ENCODE assay signal across 8 mouse cellular contexts in genomic region chr4:143238241-143239031, GRCm38 (mm10). TPM values are rescaled to one million over a fixed set of nuclear protein-coding genes. Genes with fewer than 3 reads are reported as not detected.
DNase-seq lines count a peak whose midpoint lies in the region; ATAC-seq and TF ChIP-seq lines count a peak whose summit lies in the region.

No protein-coding gene starts in this region.

- 30% methylated on average over 23 of the region's 23 CpGs for WGBS in midbrain, embryonic 10.5 days
- WGBS in midbrain, embryonic 13.5 days = 31% methylated on average over 23 of the region's 23 CpGs
- WGBS in embryonic facial prominence, embryonic 13.5 days = 21% methylated on average over 23 of the region's 23 CpGs
- WGBS in limb, embryonic 14.5 days = 16% methylated on average over 23 of the region's 23 CpGs
- 26% methylated on average over 23 of the region's 23 CpGs for WGBS in midbrain, postnatal 0 days

- no peak overlapping the region for H3K4me2 ChIP-seq in midbrain, embryonic 13.5 days (replicated peaks)
- H3K4me2 ChIP-seq in embryonic facial prominence, embryonic 13.5 days = peak overlapping the region; percentile 28
- H3K4me2 ChIP-seq in limb, embryonic 14.5 days (replicated peaks; ENCODE audit: low read depth, low read length, severe bottlenecking) = no peak overlapping the region; the same call in 1 of the 2 replicates
- no peak overlapping the region for H3K4me2 ChIP-seq in midbrain, postnatal 0 days (ENCODE audit: low read depth, low read length, poor library complexity, severe bottlenecking)

- no peak overlapping the region for H3K27ac ChIP-seq in midbrain, embryonic 10.5 days (replicated peaks)
- no peak overlapping the region for H3K27ac ChIP-seq in midbrain, embryonic 13.5 days
- no peak overlapping the region for H3K27ac ChIP-seq in embryonic facial prominence, embryonic 13.5 days
- H3K27ac ChIP-seq in limb, embryonic 14.5 days (replicated peaks; ENCODE audit: low read depth, low read length) = no peak overlapping the region
- H3K27ac ChIP-seq in midbrain, postnatal 0 days (ENCODE audit: low read depth, low read length) = no peak overlapping the region

- no peak overlapping the region for H3K9ac ChIP-seq in midbrain, embryonic 13.5 days (replicated peaks)
- H3K9ac ChIP-seq in embryonic facial prominence, embryonic 13.5 days = no peak overlapping the region
- no peak overlapping the region for H3K9ac ChIP-seq in limb, embryonic 14.5 days (ENCODE audit: low read depth, low read length, severe bottlenecking)
- H3K9ac ChIP-seq in midbrain, postnatal 0 days (replicated peaks; ENCODE audit: low read length, poor library complexity, severe bottlenecking) = no peak overlapping the region

- no peak overlapping the region for H3K4me3 ChIP-seq in midbrain, embryonic 10.5 days
- H3K4me3 ChIP-seq in midbrain, embryonic 13.5 days (replicated peaks) = no peak overlapping the region
- H3K4me3 ChIP-seq in embryonic facial prominence, embryonic 13.5 days = no peak overlapping the region
- no peak overlapping the region for H3K4me3 ChIP-seq in limb, embryonic 14.5 days (replicated peaks; ENCODE audit: low read length)
- no peak overlapping the region for H3K4me3 ChIP-seq in midbrain, postnatal 0 days (ENCODE audit: low read depth, low read length)

- peak; percentile 89 for TF ChIP-seq CTCF in midbrain, postnatal 0 days (IDR thresholded peaks at IDR 0.05)

- TF ChIP-seq POLR2A in limb, embryonic 14.5 days (IDR thresholded peaks at IDR 0.05; ENCODE audit: borderline replicate concordance, extremely low read depth, insufficient read depth, insufficient read length) = no peak

- H3K27me3 ChIP-seq in midbrain, embryonic 10.5 days (ENCODE audit: low read depth, poor library complexity, severe bottlenecking) = no peaks in the 10 kb centered on the region
- no peaks in the 10 kb centered on the region for H3K27me3 ChIP-seq in midbrain, embryonic 13.5 days
- no peaks in the 10 kb centered on the region for H3K27me3 ChIP-seq in embryonic facial prominence, embryonic 13.5 days
- H3K27me3 ChIP-seq in limb, embryonic 14.5 days (ENCODE audit: control insufficient read depth, insufficient read depth, low read length) = no peaks in the 10 kb centered on the region
- no peaks in the 10 kb centered on the region for H3K27me3 ChIP-seq in midbrain, postnatal 0 days (ENCODE audit: insufficient read depth, low read length)

- no peaks in the 10 kb centered on the region for H3K36me3 ChIP-seq in midbrain, embryonic 10.5 days
- H3K36me3 ChIP-seq in midbrain, embryonic 13.5 days = no peaks in the 10 kb centered on the region
- no peaks in the 10 kb centered on the region for H3K36me3 ChIP-seq in embryonic facial prominence, embryonic 13.5 days
- no peaks in the 10 kb centered on the region for H3K36me3 ChIP-seq in limb, embryonic 14.5 days (ENCODE audit: control insufficient read depth, insufficient read depth, low read length)
- no peaks in the 10 kb centered on the region for H3K36me3 ChIP-seq in midbrain, postnatal 0 days (ENCODE audit: insufficient read depth, low read length)

- peaks cover 7% of the 10 kb centered on the region for H3K9me3 ChIP-seq in midbrain, embryonic 10.5 days (replicated peaks)
- no peaks in the 10 kb centered on the region for H3K9me3 ChIP-seq in midbrain, embryonic 13.5 days
- H3K9me3 ChIP-seq in embryonic facial prominence, embryonic 13.5 days = peaks cover 9% of the 10 kb centered on the region; the same call in 1 of the 2 replicates
- peaks cover 4% of the 10 kb centered on the region; the same call in 1 of the 2 replicates for H3K9me3 ChIP-seq in limb, embryonic 14.5 days (ENCODE audit: control insufficient read depth, low read length)
- H3K9me3 ChIP-seq in midbrain, postnatal 0 days (ENCODE audit: low read length) = no peaks in the 10 kb centered on the region

- ATAC-seq in midbrain, embryonic 13.5 days = no peak
- ATAC-seq in embryonic facial prominence, embryonic 13.5 days (ENCODE audit: insufficient number of reproducible peaks, insufficient read depth, low FRiP score, low TSS enrichment, low read depth) = no peak
- ATAC-seq in limb, embryonic 14.5 days (ENCODE audit: low FRiP score, low read depth) = no peak
- ATAC-seq in midbrain, postnatal 0 days (ENCODE audit: low FRiP score) = no peak

- peaks cover 5% of the 10 kb centered on the region for H3K4me1 ChIP-seq in midbrain, embryonic 10.5 days
- 0 out of 2 replicates have a peak, but pooled peaks cover 2% of the 10 kb centered on the region for H3K4me1 ChIP-seq in midbrain, embryonic 13.5 days (replicated peaks)
- H3K4me1 ChIP-seq in embryonic facial prominence, embryonic 13.5 days = no peaks in the 10 kb centered on the region
- H3K4me1 ChIP-seq in limb, embryonic 14.5 days (ENCODE audit: control insufficient read depth, insufficient read depth, low read length) = no peaks in the 10 kb centered on the region
- no peaks in the 10 kb centered on the region for H3K4me1 ChIP-seq in midbrain, postnatal 0 days (ENCODE audit: insufficient read depth, low read length)

- peak; percentile 53 for DNase-seq in midbrain, embryonic 10.5 days (ENCODE audit: low spot score)
- DNase-seq in adrenal gland, postnatal 10 days = peak; percentile 70
- DNase-seq in induced T-regulatory cell, adult 2 months (ENCODE audit: low read depth) = peak; percentile 79
- peak; percentile 65 for DNase-seq in limb, embryonic 14.5 days (ENCODE audit: low spot score)
- peak; percentile 63 for DNase-seq in midbrain, postnatal 0 days (ENCODE audit: low spot score)
- DNase-seq in thymus, postnatal 10 days (ENCODE audit: low spot score in 2 of 2) = peak; percentile 16 to 52

RNA-seq across cellular contexts. Expression of gene Prdm2, which starts 25.6 kb away (rescaled TPM):
- polyA plus RNA-seq in midbrain, embryonic 10.5 days (2016; fragmentation: Nextera tagmentation; extraction: Ambion mirVana) = 14.2 and 16.6 TPM in 2 replicates
- polyA plus RNA-seq in midbrain, embryonic 13.5 days (2015; fragmentation: Nextera tagmentation; extraction: Ambion mirVana) = 18.3 and 21.2 TPM in 2 replicates
- 10 to 100 TPM; 21.2 to 23.4 TPM for total RNA-seq in adrenal gland, postnatal 10 days (2021)
- polyA plus RNA-seq in embryonic facial prominence, embryonic 13.5 days (2015; fragmentation: Nextera tagmentation; extraction: Ambion mirVana) = 14.3 and 17.6 TPM in 2 replicates
- polyA plus RNA-seq in limb, embryonic 14.5 days (2012; rRNA removed) = 26.2 and 28.8 TPM in 2 replicates
- 14.2 and 17.2 TPM in 2 replicates for polyA plus RNA-seq in limb, embryonic 14.5 days (2014; fragmentation: Nextera tagmentation; extraction: Ambion mirVana)
- 19.1 and 25.6 TPM in 2 replicates for total RNA-seq in midbrain, postnatal 0 days (2014; rRNA removed)
- 9.7 and 10.9 TPM in 2 replicates for polyA plus RNA-seq in midbrain, postnatal 0 days (2015; fragmentation: Nextera tagmentation; extraction: Ambion mirVana)
